Mouse (Mus musculus) MEL (cell line): ENCODE results near the gene Catsperg1. TPM values are rescaled to one million over a fixed set of nuclear protein-coding genes. Genes with fewer than 3 reads are reported as not detected.

ENCODE experiments used
- DNase-seq: peaks from one replicate; pipeline ENCODE4 v3.0.0; 2011; ENCODE audit warnings: low read depth, low spot score
- H3K27ac ChIP-seq: 2 replicates; pipeline ENCODE4 v1.5.1; 2012; ENCODE audit warnings: low read depth, mild to moderate bottlenecking, control low read depth, low read length, moderate library complexity; ENCODE audit not compliant: control insufficient read depth
- H3K27me3 ChIP-seq, 2 experiments: fragments of 150-350 bp in 1 of 2; sonication (generic) in 1 of 2; 2 replicates each; pipeline ENCODE4 v1.6.1; 2012; ENCODE audit warnings: low read length in 2 of 2, mild to moderate bottlenecking in 2 of 2, improper control_type of control experiment in 1 of 2, moderate library complexity in 1 of 2; ENCODE audit not compliant: insufficient read depth in 2 of 2, control insufficient read depth in 1 of 2
- H3K36me3 ChIP-seq, 2 experiments: 2 replicates each; pipeline ENCODE4 v1.6.1; 2012 to 2014; ENCODE audit warnings: low read length in 2 of 2, improper control_type of control experiment in 1 of 2, inconsistent platforms in 1 of 2, mild to moderate bottlenecking in 1 of 2; ENCODE audit not compliant: insufficient read depth in 2 of 2, control insufficient read depth in 1 of 2
- H3K4me1 ChIP-seq, 2 experiments: fragments of 150-350 bp in 1 of 2; sonication (generic) in 1 of 2; 2 replicates each; pipeline ENCODE4 v1.6.1; 2012; ENCODE audit warnings: low read length in 2 of 2, improper control_type of control experiment in 1 of 2, mild to moderate bottlenecking in 1 of 2; ENCODE audit not compliant: insufficient read depth in 2 of 2, control insufficient read depth in 1 of 2
- H3K4me3 ChIP-seq, 2 experiments: fragments of 150-350 bp in 1 of 2; sonication (generic) in 1 of 2; 2 replicates each; pipeline ENCODE4 v1.5.1; 2012; ENCODE audit warnings: low read depth in 2 of 2, low read length in 2 of 2, mild to moderate bottlenecking in 2 of 2, moderate library complexity in 2 of 2, control low read depth in 1 of 2, improper control_type of control experiment in 1 of 2; ENCODE audit not compliant: control insufficient read depth in 1 of 2, insufficient read depth in 1 of 2
- H3K79me2 ChIP-seq: 2 replicates; pipeline ENCODE4 v1.6.1; 2012; ENCODE audit warnings: mild to moderate bottlenecking, low read length, moderate library complexity; ENCODE audit not compliant: control insufficient read depth, poor library complexity, insufficient read depth
- H3K9ac ChIP-seq: 2 replicates; pipeline ENCODE4 v1.6.1; 2012; ENCODE audit warnings: low read depth, mild to moderate bottlenecking, control low read depth, low read length, moderate library complexity; ENCODE audit not compliant: control insufficient read depth, poor library complexity, severe bottlenecking
- H3K9me3 ChIP-seq: fragments of 150-350 bp; sonication (generic); replicated peaks from 2 replicates; pipeline ENCODE4 v1.6.1; 2012; ENCODE audit warnings: mild to moderate bottlenecking, low read length, improper control_type of control experiment, moderate library complexity; ENCODE audit not compliant: insufficient read depth
- CHD2 ChIP-seq: IDR thresholded peaks from 2 replicates; pipeline ENCODE4 v1.6.1; 2011; ENCODE audit warnings: low read length, improper control_type of control experiment
- E2F4 ChIP-seq: IDR thresholded peaks from 2 replicates; pipeline ENCODE4 v1.6.1; 2011; ENCODE audit warnings: low read depth, low read length, improper control_type of control experiment, borderline replicate concordance
- ELF1 ChIP-seq: IDR thresholded peaks from 2 replicates; pipeline ENCODE4 v1.6.1; 2014; ENCODE audit warnings: low read depth, mild to moderate bottlenecking, inconsistent platforms, low read length, improper control_type of control experiment, moderate library complexity
- GABPA ChIP-seq: IDR thresholded peaks from 2 replicates; pipeline ENCODE4 v1.6.1; 2012; ENCODE audit warnings: low read depth, mild to moderate bottlenecking, inconsistent platforms, low read length, improper control_type of control experiment, moderate library complexity
- GATA1 ChIP-seq: IDR thresholded peaks from 2 replicates; pipeline ENCODE4 v1.6.1; 2011; ENCODE audit warnings: low read depth, low read length, improper control_type of control experiment
- HCFC1 ChIP-seq: IDR thresholded peaks from 2 replicates; pipeline ENCODE4 v1.6.1; 2012; ENCODE audit warnings: low read depth, mild to moderate bottlenecking, inconsistent platforms, low read length, improper control_type of control experiment, moderate library complexity
- MAX ChIP-seq: IDR thresholded peaks from 2 replicates; pipeline ENCODE4 v1.6.1; 2011; ENCODE audit warnings: low read length, improper control_type of control experiment
- MYB ChIP-seq: IDR thresholded peaks from 2 replicates; pipeline ENCODE4 v1.6.1; 2011; ENCODE audit warnings: mild to moderate bottlenecking, low read depth, low read length, improper control_type of control experiment
- MYC ChIP-seq: IDR thresholded peaks from 2 replicates; pipeline ENCODE4 v1.6.1; 2011; ENCODE audit warnings: low read depth, mild to moderate bottlenecking, low read length, improper control_type of control experiment, moderate library complexity
- NRF1 ChIP-seq: IDR thresholded peaks from 2 replicates; pipeline ENCODE4 v1.6.1; 2014; ENCODE audit warnings: low read depth, mild to moderate bottlenecking, inconsistent platforms, low read length, improper control_type of control experiment, moderate library complexity; ENCODE audit not compliant: poor library complexity, insufficient read depth, severe bottlenecking
- POLR2A ChIP-seq, 2 experiments: IDR thresholded peaks; 2 replicates each; pipeline ENCODE4 v1.6.1; 2011 to 2012; ENCODE audit warnings: low read length in 2 of 2, mild to moderate bottlenecking in 2 of 2, control low read depth in 1 of 2, improper control_type of control experiment in 1 of 2, low read depth in 1 of 2, moderate library complexity in 1 of 2; ENCODE audit not compliant: control insufficient read depth in 1 of 2, insufficient read depth in 1 of 2, poor library complexity in 1 of 2
- SIN3A ChIP-seq: IDR thresholded peaks from 2 replicates; pipeline ENCODE4 v1.6.1; 2012; ENCODE audit warnings: low read length, improper control_type of control experiment, inconsistent platforms
- SMC3 ChIP-seq: IDR thresholded peaks from 2 replicates; pipeline ENCODE4 v1.6.1; 2011; ENCODE audit warnings: low read depth, low read length, improper control_type of control experiment
- TBP ChIP-seq: IDR thresholded peaks from 2 replicates; pipeline ENCODE4 v1.8.0; 2011; ENCODE audit warnings: low read depth, low read length, improper control_type of control experiment
- UBTF ChIP-seq: IDR thresholded peaks from 2 replicates; pipeline ENCODE4 v1.6.1; 2012; ENCODE audit warnings: low read depth, mild to moderate bottlenecking, inconsistent platforms, low read length, improper control_type of control experiment, moderate library complexity, borderline replicate concordance; ENCODE audit not compliant: insufficient read depth
- USF1 ChIP-seq: IDR thresholded peaks from 2 replicates; pipeline ENCODE4 v1.6.1; 2014; ENCODE audit warnings: low read depth, mild to moderate bottlenecking, inconsistent platforms, low read length, improper control_type of control experiment, moderate library complexity
- USF2 ChIP-seq, 2 experiments: IDR thresholded peaks; 2 replicates each; pipeline ENCODE4 v1.6.1; 2011 to 2012; ENCODE audit warnings: improper control_type of control experiment in 2 of 2, low read length in 2 of 2, borderline replicate concordance in 1 of 2, inconsistent platforms in 1 of 2, low read depth in 1 of 2, mild to moderate bottlenecking in 1 of 2; ENCODE audit not compliant: insufficient read depth in 1 of 2
- ZC3H11A ChIP-seq: IDR thresholded peaks from 2 replicates; pipeline ENCODE4 v1.6.1; 2012; ENCODE audit warnings: low read depth, mild to moderate bottlenecking, inconsistent platforms, low read length, improper control_type of control experiment
- ZKSCAN1 ChIP-seq: IDR thresholded peaks from 2 replicates; pipeline ENCODE4 v1.6.1; 2012; ENCODE audit warnings: low read depth, mild to moderate bottlenecking, inconsistent platforms, low read length, improper control_type of control experiment, moderate library complexity
- ZNF384 ChIP-seq: IDR thresholded peaks from 2 replicates; pipeline ENCODE4 v1.6.1; 2012; ENCODE audit warnings: low read depth, mild to moderate bottlenecking, inconsistent platforms, low read length, improper control_type of control experiment
- polyA plus RNA-seq, 2 experiments: library from polyadenylated mRNA; stranded (reverse) in 1 of 2; unstranded in 1 of 2; fragments of >175 nt in 1 of 2; fragments of >200 nt in 1 of 2; gene quantifications; 2 replicates each; pipeline versions ENCODE4 v1.2.1 to v1.2.4; 2012; ENCODE audit warnings: low replicate concordance in 2 of 2, low read depth in 1 of 2; ENCODE audit not compliant: insufficient read length in 2 of 2, insufficient read depth in 1 of 2, missing spikeins in 1 of 2
- total RNA-seq: library from RNA; depleted of rRNA; stranded (reverse); fragments of 300-350 nt; gene quantifications from 2 replicates; pipeline ENCODE4 v1.2.3, GENCODE M21; 2012; rRNA removed

The Catsperg1 gene
- 0.20 and 0.23 TPM in 2 replicates for total RNA-seq
- polyA plus RNA-seq: under 1 TPM in 1 of 2 experiments, not detected in 1; 0.31 TPM

GRCm38 (mm10) chr7:29213675-29214082 is at the start of gene Catsperg1:
TSS of gene Catsperg1 (minus strand) at chr7:29214035.
- no peaks in the 10 kb centered on the region for H3K79me2 ChIP-seq
- peaks cover 0 to 2% of the 10 kb centered on the region in 2 experiments; a peak in 2 of 4 replicates for H3K36me3 ChIP-seq
- no peaks in the 10 kb centered on the region for H3K9me3 ChIP-seq
- no peak within 1 kb of the TSS for H3K4me3 ChIP-seq
- H3K4me1 ChIP-seq: peaks cover 1 to 3% of the 10 kb centered on the region in 2 experiments; a peak in 3 of 4 replicates
- TF ChIP-seq CHD2 (no peak), GABPA (no peak), NRF1 (no peak), ELF1 (no peak), POLR2A (IDR thresholded peaks at IDR 0.05; ENCODE audit: control insufficient read depth in 1 of 2, insufficient read depth in 1 of 2, low read depth in 1 of 2, low read length in 2 of 2, poor library complexity in 1 of 2) (no peak), TBP (no peak), E2F4 (no peak), ZNF384 (no peak), MAX (no peak), MYC (no peak), ZC3H11A (no peak), SMC3 (no peak), HCFC1 (no peak), USF1 (no peak), MYB (no peak), ZKSCAN1 (no peak), UBTF (no peak)
- no peak within 1 kb of the TSS for H3K27ac ChIP-seq
- DNase-seq: no peak
- H3K27me3 ChIP-seq: no peaks in the 10 kb centered on the region
- H3K9ac ChIP-seq: no peak within 1 kb of the TSS

GRCm38 (mm10) chr7:29262151-29262550 is 48.3 kb upstream of the Catsperg1 start:
- no peak for DNase-seq
- no peaks in the 10 kb centered on the region for H3K9me3 ChIP-seq
- H3K27ac ChIP-seq: no peak overlapping the region
- no peak for TF ChIP-seq GATA1
- no peak for TF ChIP-seq SIN3A
- TF ChIP-seq MYB: no peak
- no peak for TF ChIP-seq USF2 (IDR thresholded peaks at IDR 0.05; ENCODE audit: borderline replicate concordance in 1 of 2, insufficient read depth in 1 of 2, low read depth in 1 of 2, low read length in 2 of 2)
- no peak for TF ChIP-seq ZC3H11A
- TF ChIP-seq, all 39 proteins: peak for 0
- Histone ChIP-seq H3K4me3 (no peak overlapping the region), H3K79me2 (no peaks in the 10 kb centered on the region), H3K27me3 (no peaks in the 10 kb centered on the region), H3K4me1 (no peaks in the 10 kb centered on the region), H3K9ac (no peak overlapping the region), H3K36me3 (peaks cover 0 to 3% of the 10 kb centered on the region in 2 experiments; a peak in 2 of 4 replicates)
